Mouse (Mus musculus) C2C12 (cell line): ENCODE data around the gene Stard8.

Source experiments
- CTCF ChIP-seq: IDR thresholded peaks from one replicate; pipeline ENCODE4 v1.5.1; 2011; ENCODE audit not compliant: control insufficient read depth, insufficient read depth, insufficient read length
- MAX ChIP-seq: IDR thresholded peaks from one replicate; pipeline ENCODE4 v1.6.1; 2011; ENCODE audit warnings: mild to moderate bottlenecking, control low read depth
- MYOD1 ChIP-seq: IDR thresholded peaks from one replicate; pipeline ENCODE4 v1.6.1; 2011; ENCODE audit warnings: low read depth; ENCODE audit not compliant: control insufficient read depth, insufficient read length
- MYOG ChIP-seq: IDR thresholded peaks from one replicate; pipeline ENCODE4 v1.6.1; 2011; ENCODE audit not compliant: control insufficient read depth, insufficient read length; ENCODE audit errors: extremely low read depth
- USF1 ChIP-seq: IDR thresholded peaks from one replicate; pipeline ENCODE4 v1.6.1; 2011; ENCODE audit warnings: low read depth, mild to moderate bottlenecking, control low read depth, moderate library complexity

- no peak for TF ChIP-seq CTCF
- TF ChIP-seq MYOG = no peak
- TF ChIP-seq MYOD1 = no peak
- TF ChIP-seq USF1 = no peak
- no peak for TF ChIP-seq MAX
Observed at GRCm38 (mm10) chrX:98958287-98958686, 44.8 kb upstream of the Stard8 start.
